Mouse (Mus musculus) CH12.LX (cell line): ENCODE measurements at regions not wholly inside any gene's neighbourhood (a gene's known extent, or its start where the extent isn't known, plus 50 kb on each side); places are given as distances from the start of the nearest gene placed in this dataset.

Experiments used
- DNase-seq: peaks from one replicate; pipeline ENCODE4 v3.0.0-alpha.2; 2013; ENCODE audit errors: extremely low read depth
- H3K27ac ChIP-seq: 2 replicates; pipeline ENCODE4 v1.5.1; 2012; ENCODE audit warnings: low read depth, mild to moderate bottlenecking, control low read depth, moderate library complexity; ENCODE audit not compliant: insufficient read depth
- H3K27me3 ChIP-seq: replicated peaks from 2 replicates; pipeline ENCODE3; 2012; ENCODE audit warnings: inconsistent platforms
- H3K36me3 ChIP-seq, 2 experiments: replicated peaks in 1 of 2; 2 replicates each; pipeline versions ENCODE3 to v1.6.1; 2012; ENCODE audit warnings: inconsistent platforms in 1 of 2, low read length in 1 of 2, mild to moderate bottlenecking in 1 of 2, mixed read lengths in 1 of 2, moderate library complexity in 1 of 2; ENCODE audit not compliant: control insufficient read depth in 1 of 2, insufficient read depth in 1 of 2
- H3K4me1 ChIP-seq, 2 experiments: 2 replicates each; pipeline ENCODE4 v1.6.1; 2012; ENCODE audit warnings: inconsistent platforms in 1 of 2, moderate library complexity in 1 of 2; ENCODE audit not compliant: insufficient read depth in 2 of 2, control insufficient read depth in 1 of 2
- H3K4me2 ChIP-seq: 2 replicates; pipeline ENCODE4 v1.6.1; 2012; ENCODE audit warnings: low read depth, mild to moderate bottlenecking, control low read depth; ENCODE audit not compliant: poor library complexity, insufficient read depth, severe bottlenecking
- H3K4me3 ChIP-seq, 3 experiments: fragments of 150-350 bp in 1 of 3; sonication (generic) in 1 of 3; replicated peaks in 1 of 3; 2 replicates each; pipeline versions ENCODE3 to v1.5.1; 2011 to 2012; ENCODE audit warnings: low read depth in 2 of 3, low read length in 2 of 3, mild to moderate bottlenecking in 2 of 3, moderate library complexity in 2 of 3, control low read depth in 1 of 3, improper control_type of control experiment in 1 of 3, inconsistent platforms in 1 of 3, mixed read lengths in 1 of 3; ENCODE audit not compliant: poor library complexity in 1 of 3
- H3K79me2 ChIP-seq: replicated peaks from 2 replicates; pipeline ENCODE4 v1.6.1; 2012; ENCODE audit warnings: mild to moderate bottlenecking, moderate library complexity; ENCODE audit not compliant: control insufficient read depth, poor library complexity, insufficient read depth, severe bottlenecking; ENCODE audit errors: extremely low read depth
- H3K9ac ChIP-seq: 2 replicates; pipeline ENCODE4 v1.6.1; 2012; ENCODE audit warnings: low read depth, mild to moderate bottlenecking, control low read depth, moderate library complexity; ENCODE audit not compliant: insufficient read depth
- H3K9me3 ChIP-seq: replicated peaks from 2 replicates; pipeline ENCODE3; 2012; ENCODE audit warnings: low read length, inconsistent platforms, mixed read lengths
- CHD1 ChIP-seq: IDR thresholded peaks from 2 replicates; pipeline ENCODE4 v1.6.1; 2012; ENCODE audit warnings: low read depth, low read length, improper control_type of control experiment, inconsistent platforms
- CTCF ChIP-seq, 2 experiments: IDR thresholded peaks in 1 of 2; conservative IDR thresholded peaks in 1 of 2; 2 replicates each; pipeline ENCODE4 v1.5.1; 2011 to 2012; ENCODE audit warnings: low read depth in 2 of 2, low read length in 2 of 2, improper control_type of control experiment in 1 of 2, inconsistent platforms in 1 of 2, mild to moderate bottlenecking in 1 of 2, moderate library complexity in 1 of 2
- HCFC1 ChIP-seq: IDR thresholded peaks from 2 replicates; pipeline ENCODE4 v1.6.1; 2012; ENCODE audit warnings: low read depth, mild to moderate bottlenecking, inconsistent platforms, low read length, improper control_type of control experiment
- IRF4 ChIP-seq: IDR thresholded peaks from 2 replicates; pipeline ENCODE4 v1.6.1; 2014; ENCODE audit warnings: low read depth, mild to moderate bottlenecking, inconsistent platforms, low read length, improper control_type of control experiment
- JUND ChIP-seq: conservative IDR thresholded peaks from 2 replicates; pipeline ENCODE4 v1.6.1; 2011; ENCODE audit warnings: low read depth, low read length, improper control_type of control experiment
- KAT2A ChIP-seq: IDR thresholded peaks from 2 replicates; pipeline ENCODE4 v1.6.1; 2012; ENCODE audit warnings: low read length, improper control_type of control experiment, inconsistent platforms; ENCODE audit not compliant: insufficient replicate concordance
- MAFK ChIP-seq: IDR thresholded peaks from 2 replicates; pipeline ENCODE4 v1.6.1; 2011; ENCODE audit warnings: low read length, improper control_type of control experiment; ENCODE audit not compliant: insufficient replicate concordance
- MAZ ChIP-seq: IDR thresholded peaks from 2 replicates; pipeline ENCODE4 v1.6.1; 2012; ENCODE audit warnings: low read depth, mild to moderate bottlenecking, inconsistent platforms, low read length, improper control_type of control experiment, moderate library complexity
- MEF2A ChIP-seq: IDR thresholded peaks from 2 replicates; pipeline ENCODE4 v1.6.1; 2014; ENCODE audit warnings: low read depth, mild to moderate bottlenecking, inconsistent platforms, low read length, improper control_type of control experiment, borderline replicate concordance
- POLR2A ChIP-seq: IDR thresholded peaks from 2 replicates; pipeline ENCODE4 v1.6.1; 2011; ENCODE audit warnings: low read depth, mild to moderate bottlenecking, improper control_type of control experiment, low read length
- SMC3 ChIP-seq: IDR thresholded peaks from 2 replicates; pipeline ENCODE4 v1.6.1; 2011; ENCODE audit warnings: low read depth, low read length, improper control_type of control experiment
- TBP ChIP-seq: conservative IDR thresholded peaks from 2 replicates; pipeline ENCODE4 v1.6.1; 2011; ENCODE audit warnings: low read depth, low read length, improper control_type of control experiment
- TCF12 ChIP-seq: IDR thresholded peaks from 2 replicates; pipeline ENCODE4 v1.6.1; 2014; ENCODE audit warnings: low read depth, mild to moderate bottlenecking, inconsistent platforms, low read length, improper control_type of control experiment
- USF2 ChIP-seq: conservative IDR thresholded peaks from 2 replicates; pipeline ENCODE4 v1.6.1; 2011; ENCODE audit warnings: low read depth, low read length, improper control_type of control experiment
- ZC3H11A ChIP-seq: IDR thresholded peaks from 2 replicates; pipeline ENCODE4 v1.6.1; 2012; ENCODE audit warnings: low read depth, mild to moderate bottlenecking, inconsistent platforms, low read length, improper control_type of control experiment
- ZNF384 ChIP-seq: IDR thresholded peaks from 2 replicates; pipeline ENCODE4 v1.6.1; 2012; ENCODE audit warnings: low read depth, low read length, improper control_type of control experiment, inconsistent platforms
- dilution Hi-C: fragments of 300-500 bp; cut with MboI; formaldehyde crosslinking; loops from 2 replicates; pipeline ENCODE4 v1.14.3; 2020; ENCODE audit warnings: low sequenced_read_pairs; ENCODE audit not compliant: extremely low pct_unique_long_range_greater_than_20kb, extremely low pct_ligation_motif_present
- in situ Hi-C: fragments of 300-500 bp; cut with MboI; formaldehyde crosslinking; loops from 3 replicates; pipeline ENCODE4 v1.14.3; 2019; ENCODE audit warnings: low sequenced_read_pairs, low pct_ligation_motif_present, low pct_unique_long_range_greater_than_20kb, mixed read lengths

- H3K4me2 ChIP-seq = no peak overlapping the region
- H3K36me3 ChIP-seq = no peaks in the 10 kb centered on the region
- no peaks in the 10 kb centered on the region for H3K27me3 ChIP-seq
- H3K9ac ChIP-seq = no peak overlapping the region
- dilution Hi-C loops = no loop called here
- no peaks in the 10 kb centered on the region for H3K9me3 ChIP-seq
- H3K79me2 ChIP-seq = no peaks in the 10 kb centered on the region
- no peak overlapping the region for H3K27ac ChIP-seq
- no peaks in the 10 kb centered on the region for H3K4me1 ChIP-seq
- no peak for DNase-seq
- TF ChIP-seq JUND = no peak
- TF ChIP-seq CHD1 = no peak
- no peak for TF ChIP-seq MAZ
- TF ChIP-seq TCF12 = no peak
- no peak for TF ChIP-seq ZNF384
- TF ChIP-seq USF2 = no peak
- TF ChIP-seq HCFC1 = no peak
- no peak for TF ChIP-seq IRF4
- TF ChIP-seq MAFK = no peak
- in situ Hi-C loops = no loop called here
- H3K4me3 ChIP-seq = no peak overlapping the region
These were observed 177.4 kb upstream of the Satb2 start for GRCm38 (mm10) chr1:57155869-57156268.

- H3K79me2 ChIP-seq = no peaks in the 10 kb centered on the region
- no peaks in the 10 kb centered on the region for H3K27me3 ChIP-seq
- no peak overlapping the region for H3K4me3 ChIP-seq
- in situ Hi-C loops (no loop called here), dilution Hi-C loops (no loop called here)
- H3K9ac ChIP-seq = no peak overlapping the region
- H3K36me3 ChIP-seq = no peaks in the 10 kb centered on the region
- H3K9me3 ChIP-seq = peaks cover 3% of the 10 kb centered on the region
- H3K4me2 ChIP-seq = no peak overlapping the region
- TF ChIP-seq MAFK (peak; percentile 99), SMC3 (no peak)
- no peak for DNase-seq
- H3K4me1 ChIP-seq = no peaks in the 10 kb centered on the region
- no peak overlapping the region for H3K27ac ChIP-seq
These were observed 186.0 kb upstream of the Satb2 start for GRCm38 (mm10) chr1:57164443-57164842.

GRCm38 (mm10) chr1:57174289-57174890 lies 195.9 kb upstream of the Satb2 start:
- Histone ChIP-seq H3K9me3 (no peaks in the 10 kb centered on the region), H3K9ac (no peak overlapping the region), H3K79me2 (no peaks in the 10 kb centered on the region), H3K4me2 (no peak overlapping the region), H3K4me1 (no peaks in the 10 kb centered on the region), H3K36me3 (no peaks in the 10 kb centered on the region), H3K27ac (no peak overlapping the region), H3K27me3 (no peaks in the 10 kb centered on the region), H3K4me3 (no peak overlapping the region)
- TF ChIP-seq SMC3 = no peak
- no peak for TF ChIP-seq MAFK
- no peak for TF ChIP-seq POLR2A
- TF ChIP-seq ZC3H11A = no peak
- TF ChIP-seq CTCF (conservative IDR thresholded peaks at IDR 0.05 in 1 of 2, IDR thresholded peaks at IDR 0.05 in 1 of 2; ENCODE audit: low read depth in 2 of 2, low read length in 2 of 2) = no peak
- no peak for TF ChIP-seq MEF2A
- no peak for TF ChIP-seq CHD1
- TF ChIP-seq KAT2A = no peak
- no peak for TF ChIP-seq IRF4
- no peak for TF ChIP-seq MAZ
- no peak for TF ChIP-seq TBP
- dilution Hi-C loops (no loop called here), in situ Hi-C loops (no loop called here)
- DNase-seq = no peak
